Mouse (Mus musculus): ENCODE results near the gene Tspan14. TPM values are rescaled to one million over a fixed set of nuclear protein-coding genes. Genes with fewer than 3 reads are reported as not detected.

Tspan14 gene
- polyA plus RNA-seq, 1 experiment from 2014 or later = 59.0 TPM

DNA sequence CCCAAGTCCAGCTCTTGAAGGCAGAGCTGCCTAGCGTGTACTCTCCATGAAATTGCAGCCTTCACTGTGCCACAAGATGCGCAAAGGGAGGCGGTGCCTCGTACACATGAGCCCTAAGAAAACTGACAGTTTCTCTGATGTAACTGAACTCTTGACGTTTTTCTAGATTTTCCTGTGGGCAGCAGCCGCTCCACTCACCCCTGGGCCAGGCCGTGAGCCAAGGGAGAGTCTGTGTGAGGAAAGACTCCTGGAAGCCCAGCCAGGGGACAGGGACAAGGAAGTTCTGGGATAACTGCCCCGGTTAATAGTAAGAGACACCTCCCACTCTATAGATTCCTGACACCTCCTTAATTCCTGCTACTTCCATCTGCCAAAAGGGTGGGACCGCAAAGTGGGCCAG, 57.8 kb downstream of the Tspan14 start:
- no peak for TF ChIP-seq CTCF (IDR thresholded peaks at IDR 0.05)
- POLR2A ChIA-PET = no interaction called here
- CTCF ChIA-PET = no interaction called here
- ATAC-seq = no peak
- no peaks in the 10 kb centered on the region for H3K27me3 ChIP-seq
- DNase-seq (ENCODE audit: low read depth, low spot score) = no peak
- in situ Hi-C loops (cut with MboI; ENCODE audit: low pct_unique_long_range_greater_than_20kb) = no loop called here

GRCm38 (mm10) chr14:40906770-40907169, 59.8 kb downstream of the Tspan14 start:
- ChIA-PET POLR2A (no interaction called here), CTCF (interaction anchor here (0.8 kb wide), 1 partner anchor 11 kb away, joined by 4 read pairs; no protein-coding TSS in a partner anchor)
- ATAC-seq = no peak
- TF ChIP-seq CTCF (IDR thresholded peaks at IDR 0.05) = no peak
- in situ Hi-C loops (cut with MboI; ENCODE audit: low pct_unique_long_range_greater_than_20kb) = no loop called here
- H3K27me3 ChIP-seq = no peaks in the 10 kb centered on the region
- no peak for DNase-seq (ENCODE audit: low read depth, low spot score)

DNA sequence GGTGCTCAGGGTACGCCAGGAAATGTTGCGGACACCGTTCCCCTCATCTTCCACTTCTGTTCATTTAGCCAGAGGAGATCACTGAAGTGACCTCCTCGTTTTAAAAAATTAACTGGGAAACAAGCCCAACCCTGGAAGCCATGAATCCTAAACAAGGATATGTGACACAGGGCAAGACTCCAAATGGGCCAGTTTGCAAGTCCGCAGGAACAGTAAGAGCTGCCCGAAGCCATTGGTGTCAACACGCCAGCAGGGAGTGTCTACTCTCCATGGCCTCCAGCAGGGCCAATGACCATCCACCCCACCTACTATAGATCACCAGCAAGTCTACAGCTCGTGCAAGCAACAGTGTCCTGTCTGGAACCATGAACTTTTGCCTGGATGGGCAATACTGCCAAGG, 60.8 kb downstream of the Tspan14 start:
- ATAC-seq (no peak), DNase-seq (ENCODE audit: low read depth, low spot score) (no peak)
- in situ Hi-C loops (cut with MboI; ENCODE audit: low pct_unique_long_range_greater_than_20kb) = no loop called here
- CTCF ChIA-PET = interaction anchor here (1.1 kb wide), 1 partner anchor 73 kb away, joined by 5 read pairs; no protein-coding TSS in a partner anchor
- POLR2A ChIA-PET = no interaction called here
- TF ChIP-seq CTCF (IDR thresholded peaks at IDR 0.05) = no peak
- H3K27me3 ChIP-seq = no peaks in the 10 kb centered on the region

- ATAC-seq (peak; percentile 54), DNase-seq (ENCODE audit: low read depth, low spot score) (no peak)
- in situ Hi-C loops (cut with MboI; ENCODE audit: low pct_unique_long_range_greater_than_20kb) = no loop called here
- ChIA-PET CTCF (interaction anchor here (1.1 kb wide), 1 partner anchor 131 kb away, joined by 3 read pairs; no protein-coding TSS in a partner anchor), POLR2A (interaction anchor here (0.6 to 1.5 kb wide), 2 partner anchors 56 to 74 kb away, joined by 3 read pairs; no protein-coding TSS in a partner anchor)
- no peak for TF ChIP-seq CTCF (IDR thresholded peaks at IDR 0.05)
- no peaks in the 10 kb centered on the region for H3K27me3 ChIP-seq
Measured at GRCm38 (mm10) chr14:40902307-40903055, 64.1 kb downstream of the Tspan14 start.

DNA sequence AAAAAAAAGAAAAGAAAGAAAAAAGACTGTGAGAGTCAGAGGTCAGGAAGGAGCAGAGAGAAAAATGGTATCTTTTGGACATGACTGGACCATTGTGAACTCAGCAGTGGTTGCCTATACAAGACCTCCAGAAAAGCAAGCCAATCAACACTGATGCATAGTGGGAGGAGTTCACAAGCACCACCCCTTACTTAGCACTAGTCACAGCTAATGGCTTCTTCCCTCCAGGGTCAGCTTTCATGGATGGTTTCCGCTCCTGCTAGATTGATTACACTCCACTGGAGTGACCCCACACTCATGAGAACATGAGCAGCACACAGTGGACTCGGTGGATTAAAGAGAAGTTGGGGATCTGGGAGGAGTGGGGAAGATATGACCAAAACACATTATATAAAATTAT, 66.3 kb downstream of the Tspan14 start:
- no peak for TF ChIP-seq CTCF (IDR thresholded peaks at IDR 0.05)
- in situ Hi-C loops (cut with MboI; ENCODE audit: low pct_unique_long_range_greater_than_20kb) = no loop called here
- no peaks in the 10 kb centered on the region for H3K27me3 ChIP-seq
- POLR2A ChIA-PET = no interaction called here
- CTCF ChIA-PET = interaction anchor here (0.8 to 1.4 kb wide), 2 partner anchors 13 to 214 kb away, joined by 3 read pairs; no protein-coding TSS in a partner anchor
- ATAC-seq (no peak), DNase-seq (ENCODE audit: low read depth, low spot score) (no peak)

- ChIA-PET POLR2A (no interaction called here), CTCF (no interaction called here)
- in situ Hi-C loops (cut with MboI; ENCODE audit: low pct_unique_long_range_greater_than_20kb) = loop anchor here (10.0 to 25.0 kb wide), 2 partner anchors 861 to 1363 kb away; no protein-coding TSS in a partner anchor
- no peak for DNase-seq (ENCODE audit: low read depth, low spot score)
- no peaks in the 10 kb centered on the region for H3K27me3 ChIP-seq
- TF ChIP-seq CTCF (IDR thresholded peaks at IDR 0.05) = no peak
- no peak for ATAC-seq
Measured at GRCm38 (mm10) chr14:40897916-40898315, 68.7 kb downstream of the Tspan14 start.

GRCm38 (mm10) chr14:40895681-40896080, 70.9 kb downstream of the Tspan14 start:
- no peaks in the 10 kb centered on the region for H3K27me3 ChIP-seq
- no peak for TF ChIP-seq CTCF (IDR thresholded peaks at IDR 0.05)
- POLR2A ChIA-PET = no interaction called here
- ATAC-seq (no peak), DNase-seq (ENCODE audit: low read depth, low spot score) (no peak)
- in situ Hi-C loops (cut with MboI; ENCODE audit: low pct_unique_long_range_greater_than_20kb) = loop anchor here (10.0 to 25.0 kb wide), 2 partner anchors 858 to 1361 kb away; no protein-coding TSS in a partner anchor
- CTCF ChIA-PET = interaction anchor here (1.1 to 1.5 kb wide), 3 partner anchors 8 to 1364 kb away, joined by 3 to 5 read pairs (median 4); no protein-coding TSS in a partner anchor

- ATAC-seq = peak; percentile 89
- H3K27me3 ChIP-seq = no peaks in the 10 kb centered on the region
- ChIA-PET CTCF (interaction anchor here (1.1 to 1.6 kb wide), 3 partner anchors 9 to 1363 kb away, joined by 3 to 4 read pairs (median 3); no protein-coding TSS in a partner anchor), POLR2A (no interaction called here)
- TF ChIP-seq CTCF (IDR thresholded peaks at IDR 0.05) = peak; percentile 98
- DNase-seq (ENCODE audit: low read depth, low spot score) = no peak
- in situ Hi-C loops (cut with MboI; ENCODE audit: low pct_unique_long_range_greater_than_20kb) = loop anchor here (10.0 to 25.0 kb wide), 2 partner anchors 857 to 1360 kb away; no protein-coding TSS in a partner anchor
Measured at GRCm38 (mm10) chr14:40894576-40895247, 71.9 kb downstream of the Tspan14 start.

DNA sequence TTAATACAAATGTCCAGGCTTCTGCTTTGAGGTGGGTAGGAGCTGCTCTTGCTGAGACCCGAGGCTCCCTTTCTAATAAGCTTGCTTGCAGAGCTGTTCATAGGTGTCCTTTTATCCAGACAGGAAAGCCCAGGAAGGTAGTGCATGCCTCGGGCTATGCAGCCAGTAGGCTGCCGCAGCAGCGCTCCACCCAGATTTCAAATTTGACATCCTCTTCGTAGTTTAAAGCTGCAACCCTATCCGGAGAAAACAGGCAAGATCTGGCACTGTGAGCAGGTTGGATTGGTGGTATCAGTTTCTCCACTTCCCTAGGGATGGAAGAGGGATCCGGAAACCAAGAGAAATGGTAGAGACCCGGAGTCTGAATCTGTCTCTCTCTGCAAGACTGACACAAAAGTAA, 72.7 kb downstream of the Tspan14 start:
- CTCF ChIA-PET = interaction anchor here (1.6 kb wide), 1 partner anchor 21 kb away, joined by 3 read pairs; no protein-coding TSS in a partner anchor
- ATAC-seq (no peak), DNase-seq (ENCODE audit: low read depth, low spot score) (no peak)
- H3K27me3 ChIP-seq = no peaks in the 10 kb centered on the region
- POLR2A ChIA-PET = no interaction called here
- TF ChIP-seq CTCF (IDR thresholded peaks at IDR 0.05) = no peak
- in situ Hi-C loops (cut with MboI; ENCODE audit: low pct_unique_long_range_greater_than_20kb) = loop anchor here (10.0 to 25.0 kb wide), 2 partner anchors 857 to 1359 kb away; no protein-coding TSS in a partner anchor

DNA sequence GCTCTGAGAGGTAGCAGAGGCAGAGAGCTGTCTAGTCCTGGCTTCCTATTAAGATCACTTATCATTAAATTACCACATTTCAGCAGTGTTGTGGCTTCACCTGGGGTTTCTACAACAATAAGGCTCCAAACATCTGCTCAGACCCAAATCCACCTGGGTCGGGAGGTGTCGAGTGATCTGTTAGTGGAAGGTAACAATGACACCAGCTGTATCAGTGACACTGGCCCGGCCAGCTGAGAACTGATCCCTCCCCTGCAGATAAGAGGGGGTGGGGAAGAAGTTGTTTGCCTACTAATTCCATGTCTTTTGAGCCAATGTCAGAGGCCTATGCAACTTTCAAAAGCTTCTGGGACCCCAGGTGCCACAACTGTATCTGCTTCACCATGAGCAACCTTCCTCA, 73.4 kb downstream of the Tspan14 start, which contains the start of gene Sh2d4b:
TSS of gene Sh2d4b (minus strand) at position 71 of the 400 bp plus-strand sequence.
- ATAC-seq = no peak
- no peak for TF ChIP-seq CTCF (IDR thresholded peaks at IDR 0.05)
- in situ Hi-C loops (cut with MboI; ENCODE audit: low pct_unique_long_range_greater_than_20kb) = loop anchor here (10.0 to 25.0 kb wide), 2 partner anchors 856 to 1358 kb away; no protein-coding TSS in a partner anchor
- ChIA-PET CTCF (interaction anchor here (1.1 to 1.6 kb wide), 2 partner anchors 22 to 121 kb away, joined by 3 read pairs; no protein-coding TSS in a partner anchor), POLR2A (no interaction called here)
- no peak for DNase-seq (ENCODE audit: low read depth, low spot score)
- H3K27me3 ChIP-seq = peaks cover 1% of the 10 kb centered on the region
